Mouse (Mus musculus) lung, postnatal 0 days (tissue): Measurements from ENCODE around the gene Fam89b.

Source experiments
- CTCF ChIP-seq: IDR thresholded peaks from 2 replicates; pipeline ENCODE4 v1.5.1; 2016; ENCODE audit warnings: antibody characterized with exemption, mild to moderate bottlenecking
- EP300 ChIP-seq: IDR thresholded peaks from 2 replicates; pipeline ENCODE4 v1.6.1; 2016; ENCODE audit warnings: antibody characterized with exemption, mild to moderate bottlenecking, control low read depth

- TF ChIP-seq CTCF, result no peak
- TF ChIP-seq EP300, result no peak
Observed at GRCm38 (mm10) chr19:5684985-5685384, 44.5 kb downstream of the Fam89b start.
